Mouse (Mus musculus) forelimb bud, embryonic 11.5 days (tissue): Measurements from ENCODE around the gene Hook2.
A peak's percentile ranks its signal among the peaks of the same experiment; 100 is the strongest.

Experiments used
- DNase-seq: peaks from one replicate; pipeline ENCODE4 v3.0.0-alpha.2; 2012; ENCODE audit warnings: low read depth, low spot score

Gene Hook2

DNA sequence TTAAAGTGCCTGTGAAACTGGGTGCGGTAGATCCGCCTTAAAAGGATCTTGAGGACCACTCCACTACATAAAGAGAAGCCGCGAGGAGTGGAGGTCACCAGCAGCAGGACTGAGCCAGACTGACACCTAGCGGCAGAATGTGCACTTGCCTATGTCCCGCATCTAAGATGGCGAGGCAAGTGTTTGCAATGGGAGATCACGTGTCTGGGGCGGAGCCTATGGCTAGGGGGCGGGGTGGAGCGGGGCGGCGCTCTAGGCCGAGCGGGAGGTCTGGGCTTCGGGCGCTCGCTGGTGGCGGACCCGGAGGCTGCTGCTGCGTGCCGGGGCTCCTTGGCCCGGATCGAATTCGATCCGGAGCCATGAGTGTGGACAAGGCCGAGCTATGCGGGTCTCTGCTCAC lies at the start of gene Hook2:
TSS of gene Hook2 (plus strand) at position 255 of the 400 bp plus-strand sequence.
- peak; percentile 99 for DNase-seq

DNA sequence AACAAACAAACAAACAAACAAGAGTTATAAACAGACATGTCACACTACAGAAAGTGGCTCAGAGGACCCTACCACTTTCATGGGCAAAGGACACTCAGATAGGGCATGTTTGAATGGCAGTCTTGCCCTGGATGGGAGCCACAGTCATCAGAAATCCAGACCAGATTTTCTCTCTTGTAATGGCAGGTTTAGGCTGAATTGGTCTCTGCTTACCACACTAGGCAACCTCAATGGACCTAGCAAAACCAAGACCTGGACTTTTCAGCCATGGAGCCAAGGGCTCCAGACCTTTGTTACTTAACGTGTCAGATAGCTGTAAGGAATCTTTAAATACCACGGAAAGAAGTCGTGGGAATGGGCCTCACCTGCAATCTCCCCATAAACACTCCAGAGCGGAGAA lies 46.7 kb upstream of the Hook2 start:
- no peak for DNase-seq

DNA sequence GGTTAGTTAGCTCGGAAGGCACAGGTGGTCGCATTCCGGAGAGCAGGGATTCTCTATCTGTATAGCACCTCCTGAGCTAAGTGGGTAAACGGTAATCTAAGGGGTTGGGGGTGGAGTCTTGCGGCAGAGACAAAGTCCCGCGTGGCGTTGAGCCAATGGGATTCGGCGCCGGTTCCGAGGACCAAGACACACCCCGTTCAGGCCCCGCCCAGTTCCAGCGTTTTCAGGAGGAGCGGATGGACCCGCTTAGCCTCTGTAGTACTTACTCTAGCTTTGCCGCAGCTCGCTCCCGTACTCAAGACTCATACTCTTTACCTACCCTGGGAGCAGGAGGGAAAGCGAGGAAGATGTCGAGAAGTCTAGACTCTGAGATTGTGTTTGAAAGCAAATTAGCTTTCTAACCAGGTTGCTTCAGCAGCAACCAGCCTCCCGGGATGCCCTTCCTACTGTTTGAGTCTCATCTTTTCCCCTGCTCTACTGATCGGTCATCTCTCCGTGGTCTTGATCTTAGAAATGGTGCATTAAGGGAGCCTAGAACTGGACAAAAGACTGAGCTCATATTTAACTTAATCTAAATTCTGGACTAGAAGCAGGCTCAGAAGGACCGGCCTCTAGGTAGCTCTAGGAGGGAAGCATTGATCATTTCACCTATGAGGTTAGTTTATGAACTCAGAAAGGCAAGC lies 45.8 kb upstream of the Hook2 start:
- no peak for DNase-seq

DNA sequence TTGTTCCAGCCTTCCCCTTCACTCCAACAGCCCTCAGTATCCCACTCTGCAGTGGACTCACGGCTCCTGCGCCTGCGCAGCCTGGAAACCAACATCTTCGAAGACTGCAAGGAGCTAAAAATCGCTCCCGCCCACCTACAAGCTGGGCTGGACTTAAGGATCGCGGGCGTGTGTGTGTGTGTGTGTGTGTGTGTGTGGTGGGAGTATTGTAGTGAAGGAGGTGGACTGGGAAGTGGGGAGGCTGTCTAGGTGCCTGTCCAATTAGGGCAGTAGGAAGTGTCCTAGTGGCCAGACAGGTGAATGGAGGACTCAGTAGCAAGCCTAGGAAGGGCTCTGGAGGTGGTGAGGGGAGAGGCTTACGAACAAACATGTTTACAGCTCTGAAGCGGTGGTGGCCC lies 45.2 kb upstream of the Hook2 start:
- no peak for DNase-seq

DNA sequence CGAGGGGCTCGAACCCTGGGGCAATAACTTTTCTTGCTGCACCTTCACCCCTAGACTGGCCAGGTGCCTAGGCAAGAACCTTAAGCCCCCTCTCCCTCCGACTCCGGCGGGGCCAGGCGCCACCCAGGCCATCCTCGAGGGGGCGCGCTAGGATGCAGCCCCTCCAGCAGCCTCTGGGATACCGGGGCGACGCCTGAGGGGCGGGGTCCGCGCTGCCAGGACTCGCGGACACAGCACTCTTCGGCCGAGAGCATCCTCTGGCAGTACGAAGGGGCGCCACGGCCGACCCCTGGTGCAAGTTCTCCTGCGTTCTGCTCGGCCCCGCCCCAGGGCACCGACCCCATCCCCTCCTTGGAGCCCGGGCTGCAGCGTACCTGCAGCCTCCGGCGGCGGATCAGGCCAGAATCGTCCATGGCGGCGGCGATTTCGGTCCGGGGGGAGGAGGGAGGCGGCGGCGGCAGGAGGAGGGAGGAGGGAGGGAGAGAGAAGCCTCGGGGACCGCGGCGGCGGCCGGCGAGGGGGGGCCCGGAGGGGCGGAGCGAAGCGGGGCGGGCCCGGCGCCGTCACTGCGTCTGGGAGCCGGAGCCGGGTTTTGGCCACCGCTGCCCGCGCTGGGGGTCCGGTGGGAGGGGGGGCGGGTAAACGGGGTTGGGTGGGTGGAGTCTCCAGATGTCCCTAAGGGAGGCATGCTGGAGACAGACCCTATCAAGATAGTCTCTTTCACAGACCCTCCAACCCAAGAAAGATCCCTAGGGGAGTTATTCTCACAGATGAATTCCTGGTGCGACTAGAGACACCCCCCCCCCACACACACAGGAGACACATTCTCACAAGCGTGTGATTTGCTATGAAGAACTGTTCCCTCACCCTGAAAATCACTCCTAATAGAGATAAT lies 44.5 kb upstream of the Hook2 start:
- DNase-seq, result no peak

DNA sequence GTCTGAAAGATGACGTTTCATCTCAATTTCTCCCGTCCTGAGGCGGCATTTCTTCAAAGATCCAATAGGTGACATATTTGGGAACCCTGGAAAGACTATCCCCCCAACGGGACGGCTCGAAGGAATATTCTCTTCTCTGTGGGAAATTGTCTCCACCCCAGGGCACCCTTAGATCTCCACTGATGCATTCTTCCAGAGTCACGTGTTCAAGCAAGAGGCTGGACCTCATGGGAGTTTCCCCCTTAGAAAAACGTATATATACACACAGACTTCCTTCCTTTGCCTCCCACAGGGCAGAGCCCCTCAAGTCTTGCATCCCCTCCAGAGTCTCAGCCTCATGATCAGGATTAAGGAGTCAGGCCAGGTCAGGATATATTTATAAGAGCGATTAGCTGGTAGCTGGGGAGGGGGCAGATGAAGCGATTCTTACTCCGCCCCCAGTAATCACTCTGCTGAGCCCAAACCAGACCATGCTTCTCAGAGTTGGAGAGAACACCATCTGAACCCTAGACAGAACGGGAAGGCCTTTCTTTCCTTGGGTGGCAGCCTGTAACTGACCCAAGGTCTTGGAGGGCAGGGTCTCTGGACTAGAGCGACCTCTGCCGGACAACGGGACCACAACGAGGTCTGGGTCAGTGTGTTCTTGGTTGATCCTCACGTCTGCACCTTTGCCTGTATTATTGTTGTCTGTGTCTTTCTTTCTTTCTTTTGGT lies 43.7 kb upstream of the Hook2 start, which contains the start of gene Rtbdn:
TSS of gene Rtbdn (plus strand) at position 464 of the 713 bp plus-strand sequence.
- no peak for DNase-seq

DNA sequence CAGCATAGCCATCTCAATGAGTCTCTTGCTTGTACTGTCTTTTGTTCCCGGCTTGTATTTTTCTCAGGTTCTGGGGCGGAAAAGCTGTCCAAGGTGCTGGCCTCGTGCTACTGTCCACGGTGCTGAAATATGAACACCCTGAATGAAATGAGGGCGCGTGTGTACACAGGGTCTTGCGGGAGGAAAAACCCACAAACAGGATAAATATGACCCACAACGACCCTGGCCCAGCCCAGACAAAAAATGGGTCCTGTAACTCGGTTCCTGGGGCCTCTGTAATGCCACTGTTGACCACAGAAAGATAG lies 43.2 kb upstream of the Hook2 start:
- DNase-seq, result peak; percentile 63

DNA sequence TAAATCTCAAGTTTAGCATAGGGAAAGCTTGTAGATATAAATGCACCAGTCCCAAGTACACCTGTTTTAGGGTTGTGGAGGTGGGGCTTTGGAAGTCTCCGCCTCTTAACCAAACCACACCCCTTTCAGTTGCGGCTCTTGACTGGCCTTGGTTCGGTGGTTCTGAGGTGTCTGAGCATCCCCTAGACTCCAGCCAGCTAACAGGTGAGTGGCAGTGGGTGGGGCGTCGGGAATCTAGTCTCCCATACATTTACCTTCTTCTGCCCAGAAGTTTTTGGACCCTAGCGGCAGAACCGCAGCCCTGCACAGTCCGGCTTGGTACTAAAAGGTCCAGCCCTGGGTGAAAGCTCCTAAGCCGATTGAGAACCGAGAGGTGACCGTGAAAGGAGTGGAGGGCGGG lies 40.6 kb upstream of the Hook2 start:
- no peak for DNase-seq

DNA sequence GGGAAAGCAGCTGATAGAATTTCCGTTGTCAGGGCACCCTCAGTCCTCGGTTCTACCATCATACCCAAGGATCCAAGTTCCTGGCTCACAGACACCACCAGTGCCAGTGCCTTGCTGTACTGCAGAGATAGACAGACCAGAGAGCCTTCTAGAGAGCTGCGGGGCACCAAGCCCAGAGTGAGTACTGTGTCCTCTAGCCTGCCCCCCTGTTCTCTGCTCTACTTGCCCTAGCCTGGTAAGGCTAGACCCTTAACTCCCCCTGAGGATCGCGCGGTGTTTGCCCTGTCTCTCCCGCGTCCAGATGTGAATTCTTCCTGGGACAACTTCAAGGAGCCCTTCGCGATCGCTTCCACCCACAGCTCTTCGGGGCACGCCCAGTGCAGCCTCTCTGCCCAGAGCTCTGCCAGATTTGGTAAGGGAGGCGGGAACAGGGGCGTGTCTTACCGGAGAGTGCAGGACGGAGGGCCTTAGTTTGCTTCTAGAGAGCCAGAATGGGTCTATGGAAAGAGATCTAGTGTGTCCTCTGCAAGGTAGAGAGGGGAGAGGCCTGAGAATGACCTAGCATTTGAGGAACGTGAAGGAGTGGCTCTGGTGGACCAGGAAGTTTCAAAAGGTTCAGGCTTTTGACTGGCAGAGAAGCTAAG lies 37.7 kb upstream of the Hook2 start:
- no peak for DNase-seq

DNA sequence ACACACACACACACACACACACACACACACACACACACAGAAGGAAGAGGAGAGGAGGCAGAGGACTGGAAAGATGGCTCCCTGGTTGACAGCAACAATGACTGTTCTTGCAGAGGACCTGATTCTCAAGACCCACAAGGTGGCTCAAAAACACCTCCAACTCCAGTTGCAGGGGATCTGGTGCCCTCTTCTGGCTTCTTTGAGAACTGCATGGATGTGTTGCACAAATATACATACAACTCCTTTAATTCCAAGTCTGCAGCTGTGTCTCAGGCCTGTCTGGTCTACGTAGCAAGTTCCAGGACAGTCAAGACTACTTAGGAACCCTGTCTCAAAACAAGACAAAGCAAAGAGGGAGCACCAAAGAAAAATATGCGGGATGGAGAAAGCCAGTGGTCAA lies 33.6 kb upstream of the Hook2 start:
- DNase-seq, result peak; percentile 84

DNA sequence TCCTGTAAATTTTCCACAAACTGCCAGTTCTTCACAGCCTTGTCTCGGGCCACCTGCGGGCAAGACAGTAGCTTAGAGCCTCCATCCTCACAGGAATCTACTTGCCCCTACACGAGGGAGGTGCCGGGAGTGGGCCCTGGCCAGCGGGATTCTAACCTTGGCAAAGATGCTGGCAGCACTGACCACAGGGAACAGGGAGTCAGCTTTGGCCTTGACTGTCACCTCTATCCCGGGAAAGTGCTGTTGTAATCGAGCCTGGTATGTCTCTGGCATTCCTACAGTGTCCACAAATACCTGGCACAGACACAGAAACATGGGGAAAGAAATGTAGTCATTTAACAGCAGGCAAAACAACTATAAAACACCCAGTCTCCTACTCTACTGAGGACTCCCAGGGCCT lies 30.6 kb upstream of the Hook2 start:
- no peak for DNase-seq

DNA sequence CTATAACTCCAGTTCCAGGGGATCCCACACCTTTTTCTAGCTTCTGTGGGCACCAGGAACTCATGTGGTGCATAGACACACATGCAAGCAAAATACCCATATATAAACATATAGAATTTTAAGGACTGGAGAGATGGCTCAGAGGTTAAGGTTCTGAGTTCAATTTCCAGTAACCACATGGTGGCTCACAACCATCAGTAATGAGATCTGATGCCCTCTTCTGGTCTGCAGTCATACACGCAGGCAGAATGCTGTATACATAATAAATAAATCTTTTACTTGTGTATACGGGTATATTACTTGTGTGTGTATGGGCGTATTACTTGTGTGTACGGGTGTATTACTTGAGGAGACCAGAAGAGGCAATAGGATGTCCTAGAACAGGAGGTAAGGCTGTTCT lies 26.5 kb upstream of the Hook2 start:
- no peak for DNase-seq

DNA sequence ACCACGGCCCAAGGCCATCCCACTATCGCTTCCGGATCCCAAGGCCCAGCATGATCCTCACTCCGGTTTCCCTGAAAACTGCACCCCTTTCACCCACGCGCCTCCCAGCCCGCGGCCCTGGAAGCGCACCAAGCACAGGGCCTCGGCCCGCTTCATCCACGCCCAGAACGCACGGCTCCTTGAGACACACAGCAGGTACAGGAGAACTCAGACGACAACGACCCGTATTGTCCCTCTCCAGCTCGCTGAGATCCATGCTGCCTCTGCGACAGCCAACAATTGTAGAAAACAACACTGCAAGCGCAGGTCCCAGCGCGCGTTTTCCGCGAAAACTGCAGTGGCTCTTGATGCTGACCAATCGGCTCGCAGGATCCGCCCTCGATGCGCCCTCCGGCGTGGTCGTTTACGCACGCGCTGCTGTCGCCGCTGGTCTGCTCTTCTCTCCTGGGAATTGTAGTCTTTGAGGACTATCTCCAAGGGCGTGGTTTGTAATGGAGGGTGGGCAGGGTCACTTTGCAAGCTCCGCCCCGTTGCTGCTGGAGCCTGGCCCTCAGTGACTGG lies 24.6 kb upstream of the Hook2 start:
- DNase-seq, result peak; percentile 96

DNA sequence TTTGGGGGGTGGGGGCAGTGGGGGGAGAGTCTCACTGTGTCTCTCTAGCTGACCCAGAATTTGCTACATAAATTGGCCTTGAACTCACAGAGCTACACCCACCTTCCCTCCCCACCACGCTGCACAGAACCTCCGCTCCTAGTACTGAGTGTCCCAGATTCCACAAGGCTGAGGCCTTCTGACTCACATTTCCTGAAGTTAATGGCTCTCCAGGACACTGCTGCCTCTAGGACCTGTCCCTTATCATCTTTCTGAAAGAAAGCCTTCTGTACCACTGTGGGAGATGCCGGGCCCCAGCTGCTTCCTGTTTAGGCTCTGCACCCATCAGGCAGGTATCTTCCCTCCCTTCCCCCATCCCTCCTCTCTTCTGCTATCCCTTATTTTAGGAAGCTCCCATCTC lies 23.8 kb upstream of the Hook2 start:
- no peak for DNase-seq

DNA sequence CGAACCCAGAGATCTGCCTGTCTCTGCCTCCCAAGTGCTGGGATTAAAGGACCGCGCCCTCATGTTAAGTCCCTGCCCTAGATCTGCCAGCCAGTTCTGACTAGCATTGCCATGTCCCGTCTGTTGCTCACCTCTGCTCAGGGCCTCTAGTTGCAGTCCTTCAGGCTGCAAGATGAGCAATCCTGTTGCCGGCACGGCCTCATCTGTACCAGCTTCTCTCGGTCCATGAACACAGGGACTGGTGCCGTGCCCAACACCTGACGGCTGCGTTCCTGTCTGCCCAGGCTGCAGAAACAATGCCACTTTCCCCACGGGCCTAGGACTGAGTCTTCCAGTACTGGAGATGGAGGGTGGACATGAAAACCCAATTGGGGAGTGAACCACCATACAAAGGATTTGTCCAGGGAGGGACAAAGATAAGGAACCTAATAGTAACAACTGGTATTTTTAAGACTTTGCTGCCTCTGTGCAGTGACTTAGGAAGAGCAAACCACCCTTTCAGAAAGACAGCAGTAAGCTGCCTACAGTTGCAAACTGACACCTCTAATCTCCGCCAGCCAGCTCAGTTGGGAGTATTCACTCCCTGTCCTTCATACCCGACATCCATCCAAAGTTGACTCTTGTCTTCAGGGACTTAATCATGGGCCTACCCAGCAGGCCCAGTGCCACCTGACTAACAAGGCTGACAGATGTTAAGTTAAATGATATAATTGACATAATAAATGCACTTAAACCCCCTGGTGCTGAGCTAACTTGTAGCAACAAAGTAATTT lies 22.7 kb upstream of the Hook2 start:
- DNase-seq, result no peak

DNA sequence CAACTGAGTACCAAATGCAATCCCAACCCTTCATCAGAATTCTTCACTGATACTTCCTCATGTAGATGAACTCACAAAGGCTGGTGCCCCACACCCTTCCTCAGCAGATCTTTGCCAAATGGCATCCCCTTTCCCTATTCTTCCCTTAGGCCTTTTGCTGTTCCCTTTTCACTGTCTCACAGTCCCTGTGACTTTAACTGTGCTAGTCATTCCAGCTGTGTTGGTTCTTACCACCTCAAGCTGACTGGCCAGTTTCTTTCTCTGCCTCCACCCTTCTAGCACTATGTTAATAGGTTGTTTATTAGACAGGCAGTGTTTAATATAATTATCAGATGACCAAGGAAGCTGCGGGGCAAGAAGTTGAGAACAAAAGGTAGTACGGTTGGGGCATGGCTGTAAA lies 21.8 kb upstream of the Hook2 start:
- no peak for DNase-seq

DNA sequence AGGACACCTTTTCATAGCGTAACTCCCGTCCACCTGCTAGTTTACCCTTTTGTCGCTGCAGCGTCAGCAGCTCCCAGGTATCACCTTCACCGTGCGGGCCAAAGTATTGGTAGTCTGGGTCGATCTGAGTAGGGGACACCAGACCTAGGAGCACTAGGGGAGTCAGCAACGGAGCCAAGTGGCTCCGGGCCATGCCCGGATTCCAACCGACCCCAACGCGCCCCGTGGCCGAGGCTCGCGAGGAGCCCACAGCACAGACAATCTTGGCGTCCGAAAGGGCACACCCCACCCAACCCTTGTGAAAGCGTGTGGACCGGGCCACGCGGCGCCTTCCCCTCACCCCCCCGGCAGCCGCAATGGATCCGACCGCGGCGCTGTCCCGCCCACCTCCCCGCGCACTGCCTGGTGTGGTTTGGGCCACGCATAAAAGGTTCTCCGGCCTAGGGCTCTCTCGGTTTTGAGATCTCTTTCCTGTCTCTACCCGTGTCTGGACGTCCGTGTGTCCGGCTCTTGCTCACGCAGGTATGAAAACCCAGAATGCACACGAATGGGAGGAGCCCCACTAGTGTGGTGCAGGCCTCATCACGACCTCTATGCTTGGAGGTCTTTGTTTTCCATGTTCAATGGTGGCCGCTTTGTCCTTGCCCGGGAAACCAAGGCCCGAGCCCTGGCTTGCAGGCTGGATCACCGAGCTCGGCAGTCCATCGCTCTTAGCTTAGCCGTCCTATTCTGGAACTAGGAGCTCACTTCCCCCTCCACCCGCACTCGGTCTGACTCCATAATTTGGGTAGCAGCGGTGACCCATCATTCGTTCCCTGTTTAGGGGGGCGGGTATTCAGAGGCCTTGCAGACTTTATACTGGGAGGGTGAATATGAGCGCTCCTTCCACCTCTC lies 20.9 kb upstream of the Hook2 start, which contains the start of the genes Gm49661, Prdx2 and Rnaseh2a:
TSS of gene Gm49661 (minus strand) at position 193 of the 894 bp plus-strand sequence.
TSS of gene Prdx2 (plus strand) at position 347 of the 894 bp plus-strand sequence.
TSS of gene Rnaseh2a (minus strand) at position 527 of the 894 bp plus-strand sequence.
- no peak for DNase-seq

DNA sequence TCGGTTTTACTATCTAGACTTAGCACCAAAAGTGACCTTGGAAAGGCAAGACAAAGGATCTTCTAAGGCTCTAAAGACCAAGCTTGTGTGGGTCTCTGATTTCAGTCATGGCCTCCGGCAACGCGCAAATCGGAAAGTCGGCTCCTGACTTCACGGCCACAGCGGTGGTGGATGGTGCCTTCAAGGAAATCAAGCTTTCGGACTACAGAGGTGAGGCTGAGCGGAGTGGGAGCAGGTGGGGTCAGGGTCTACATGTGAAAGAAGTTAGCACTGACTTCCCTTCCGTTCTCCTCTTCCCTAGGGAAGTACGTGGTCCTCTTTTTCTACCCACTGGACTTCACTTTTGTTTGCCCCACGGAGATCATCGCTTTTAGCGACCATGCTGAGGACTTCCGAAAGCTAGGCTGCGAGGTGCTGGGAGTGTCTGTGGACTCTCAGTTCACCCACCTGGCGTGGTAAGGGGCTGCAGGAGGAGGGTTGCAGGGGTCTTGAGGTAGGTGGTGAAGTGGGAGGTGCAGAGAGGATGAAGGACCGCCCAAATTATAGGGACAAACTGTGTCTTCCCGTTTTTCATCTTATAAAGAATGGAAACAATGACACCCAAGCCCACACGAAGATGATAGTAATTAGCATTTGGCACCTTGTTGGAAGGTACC lies 20.1 kb upstream of the Hook2 start:
- no peak for DNase-seq

DNA sequence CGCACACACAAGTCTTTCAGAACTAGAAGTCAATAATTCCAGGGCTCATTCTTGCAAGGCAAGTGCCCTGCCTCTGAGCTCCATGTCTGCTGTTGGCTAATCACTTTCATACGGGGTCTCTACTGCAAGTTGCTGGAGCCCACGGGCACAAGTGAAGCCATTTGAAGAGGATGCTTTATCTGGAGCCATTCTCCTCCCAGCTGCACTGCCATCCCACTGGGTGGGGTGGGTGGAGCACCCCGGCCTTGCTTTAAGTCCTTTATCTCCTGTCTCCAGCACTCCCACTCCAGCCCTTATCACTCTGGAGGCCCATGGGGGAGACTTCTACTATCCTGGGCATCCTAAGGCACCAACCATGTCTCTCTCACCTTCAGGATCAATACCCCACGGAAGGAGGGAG lies 19.5 kb upstream of the Hook2 start:
- DNase-seq, result no peak
